Mouse (Mus musculus) cerebellum, adult 2 months (tissue): ENCODE measurements around the gene Gm6890. TPM values are rescaled to one million over a fixed set of nuclear protein-coding genes. Genes with fewer than 3 reads are reported as not detected.
"Not testable (repeated sequence)": the region's sequence is repeated elsewhere in the genome, so short reads cannot be mapped to it uniquely, and the experiment has no call there.

ENCODE experiments used
- DNase-seq, 2 experiments: peaks; one replicate each; pipeline ENCODE4 v3.0.0; 2021
- H3K27ac ChIP-seq: fragments of 200-500 bp; 2 replicates; pipeline ENCODE4 v1.5.1; 2012; ENCODE audit warnings: low read length, control low read depth, inconsistent platforms; ENCODE audit not compliant: insufficient read depth
- H3K27me3 ChIP-seq: fragments of 200-500 bp; 2 replicates; pipeline ENCODE4 v1.6.1; 2012; ENCODE audit warnings: inconsistent platforms, mild to moderate bottlenecking, low read length, moderate library complexity; ENCODE audit not compliant: control insufficient read depth, insufficient read depth
- H3K4me1 ChIP-seq: fragments of 200-500 bp; 2 replicates; pipeline ENCODE4 v1.6.1; 2011; ENCODE audit warnings: low read length; ENCODE audit not compliant: control insufficient read depth, insufficient read depth
- H3K4me3 ChIP-seq: fragments of 200-500 bp; replicated peaks from 2 replicates; pipeline ENCODE3; 2011; ENCODE audit warnings: mild to moderate bottlenecking, low read depth, low read length, control low read depth; ENCODE audit not compliant: insufficient read depth
- WGBS: fragments of 180-500 bp; shearing (Covaris S2); methylation state at CpG from one replicate; pipeline ENCODE4 v1.1.7; 2018; 5-methylcytosine and 5-hydroxymethylcytosine counted together
- polyA plus RNA-seq: library from polyadenylated mRNA; depleted of rRNA; stranded (reverse); fragments of >200 nt; gene quantifications from 2 replicates; pipeline ENCODE4 v1.2.3, GENCODE M21; 2012; rRNA removed

Gm6890 gene
- not detected in 2 replicates for polyA plus RNA-seq

DNA sequence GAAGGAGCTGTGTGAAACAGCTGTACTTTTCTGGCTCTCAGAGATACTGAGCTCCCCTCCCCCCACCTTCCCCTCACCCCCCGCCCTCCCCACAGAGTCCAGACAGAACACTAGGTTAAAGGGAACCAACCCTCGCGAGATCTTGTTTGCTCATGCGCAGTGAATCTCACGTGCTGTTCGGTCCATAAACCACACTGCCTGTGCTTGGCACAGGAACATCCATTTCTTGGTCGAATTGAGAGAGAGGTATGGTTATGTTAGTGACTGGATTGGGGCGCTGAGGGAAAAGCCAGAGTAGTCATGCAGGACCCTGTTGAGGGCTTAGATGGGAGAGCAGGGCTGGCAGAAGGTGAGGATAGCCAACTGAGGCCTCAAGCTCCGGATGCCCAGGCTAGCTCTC lies at the start of gene Gm6890:
Gene Gm6890 (plus strand): TSS at position 301 of the 400 bp plus-strand sequence.
- not testable (repeated sequence) for H3K4me1 ChIP-seq, H3K27me3 ChIP-seq, H3K4me3 ChIP-seq, DNase-seq, H3K27ac ChIP-seq
- 68% methylated on average over 9 of the region's 9 CpGs for WGBS

DNA sequence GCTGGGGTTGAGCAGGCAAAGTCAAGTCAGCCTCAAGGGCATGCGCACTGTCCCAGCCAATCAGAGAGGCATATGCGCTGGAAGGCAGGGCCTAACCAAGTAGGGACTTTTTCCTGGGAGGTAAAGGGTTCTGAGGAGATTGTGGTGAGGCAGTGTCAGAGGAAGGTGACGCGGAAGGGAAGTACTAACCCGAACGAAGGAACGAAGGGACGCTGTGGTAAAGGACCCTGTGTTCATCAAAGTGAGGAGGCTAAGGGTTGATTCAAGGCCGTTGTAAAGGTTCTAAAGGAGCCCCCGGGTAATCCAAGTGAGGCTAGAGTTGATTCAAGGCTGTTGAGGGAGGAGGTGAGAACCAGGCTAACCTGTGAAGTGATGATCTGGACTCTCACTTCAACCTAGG lies 14.5 kb upstream of the Gm6890 start:
- not testable (repeated sequence) for H3K4me1 ChIP-seq, H3K27me3 ChIP-seq, H3K4me3 ChIP-seq, DNase-seq, H3K27ac ChIP-seq
- 91% methylated on average over 10 of the region's 10 CpGs for WGBS

DNA sequence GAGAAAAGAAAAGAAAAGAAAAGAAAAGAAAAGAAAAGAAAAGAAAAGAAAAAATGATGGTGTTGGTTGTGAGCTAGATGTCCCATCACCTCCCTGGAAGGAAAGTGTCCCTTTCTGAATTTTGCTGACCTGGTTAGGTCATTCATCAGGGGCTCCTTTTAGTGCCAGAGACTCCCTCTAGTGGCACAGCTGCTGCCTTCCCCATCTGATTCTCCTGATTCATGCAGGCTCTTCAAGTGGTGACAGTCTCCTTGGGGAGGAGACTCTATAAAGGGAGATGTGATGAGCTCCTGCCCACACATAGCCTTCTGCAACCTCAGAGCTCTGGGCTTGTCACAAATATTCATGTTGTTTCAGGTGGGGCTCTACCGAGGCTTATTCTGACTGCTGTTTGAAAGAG lies 30.0 kb downstream of the Gm6890 start:
- WGBS = no CpG with 5 or more reads among the region's 1 CpGs
- not testable (repeated sequence) for DNase-seq, H3K4me1 ChIP-seq, H3K27ac ChIP-seq, H3K27me3 ChIP-seq, H3K4me3 ChIP-seq

Other genes starting within 250 kb of the Gm6890 start
- gene Olfr1326-ps1, start 166.0 kb upstream of the Gm6890 start, polyA plus RNA-seq = not detected in 2 replicates
- gene Olfr1325, start 148.2 kb upstream of the Gm6890 start, polyA plus RNA-seq = not detected in 2 replicates
- 0.08 TPM in 1 of 2 replicates, not detected in the other for gene Gm5640, start 95.3 kb upstream of the Gm6890 start, polyA plus RNA-seq
- 0.06 TPM in 1 of 2 replicates, not detected in the other for gene Gm5936, start 96.3 kb downstream of the Gm6890 start, polyA plus RNA-seq